Mouse (Mus musculus): ENCODE results near the gene Surf1. TPM values are rescaled to one million over a fixed set of nuclear protein-coding genes. Genes with fewer than 3 reads are reported as not detected.

Gene Surf1
- total and polyA plus RNA-seq, 2 experiments from 2014 or later = 72.3 to 106 TPM

- ATAC-seq (no peak), DNase-seq (no peak)
- Histone ChIP-seq H3K27me3 (ENCODE audit: insufficient read depth, low read length) (no peaks in the 10 kb centered on the region), H3K9ac (no peak overlapping the region), H3K36me3 (ENCODE audit: insufficient read depth) (peaks cover 36% of the 10 kb centered on the region), H3K9me3 (ENCODE audit: low read length) (no peaks in the 10 kb centered on the region), H3K4me3 (ENCODE audit: low read depth, low read length) (peak overlapping the region; percentile 71; the same call in 1 of the 2 replicates), H3K4me2 (ENCODE audit: low read depth) (peak overlapping the region; percentile 99), H3K4me1 (ENCODE audit: insufficient read depth) (peaks cover 28% of the 10 kb centered on the region), H3K27ac (ENCODE audit: low read depth, low read length) (no peak overlapping the region)
- 71% methylated on average over 5 of the region's 5 CpGs for WGBS
- TF ChIP-seq CTCF (IDR thresholded peaks at IDR 0.05; ENCODE audit: low read depth) = no peak
Measured at GRCm38 (mm10) chr2:26912253-26912770, 4.0 kb downstream of the Surf1 start.

DNA sequence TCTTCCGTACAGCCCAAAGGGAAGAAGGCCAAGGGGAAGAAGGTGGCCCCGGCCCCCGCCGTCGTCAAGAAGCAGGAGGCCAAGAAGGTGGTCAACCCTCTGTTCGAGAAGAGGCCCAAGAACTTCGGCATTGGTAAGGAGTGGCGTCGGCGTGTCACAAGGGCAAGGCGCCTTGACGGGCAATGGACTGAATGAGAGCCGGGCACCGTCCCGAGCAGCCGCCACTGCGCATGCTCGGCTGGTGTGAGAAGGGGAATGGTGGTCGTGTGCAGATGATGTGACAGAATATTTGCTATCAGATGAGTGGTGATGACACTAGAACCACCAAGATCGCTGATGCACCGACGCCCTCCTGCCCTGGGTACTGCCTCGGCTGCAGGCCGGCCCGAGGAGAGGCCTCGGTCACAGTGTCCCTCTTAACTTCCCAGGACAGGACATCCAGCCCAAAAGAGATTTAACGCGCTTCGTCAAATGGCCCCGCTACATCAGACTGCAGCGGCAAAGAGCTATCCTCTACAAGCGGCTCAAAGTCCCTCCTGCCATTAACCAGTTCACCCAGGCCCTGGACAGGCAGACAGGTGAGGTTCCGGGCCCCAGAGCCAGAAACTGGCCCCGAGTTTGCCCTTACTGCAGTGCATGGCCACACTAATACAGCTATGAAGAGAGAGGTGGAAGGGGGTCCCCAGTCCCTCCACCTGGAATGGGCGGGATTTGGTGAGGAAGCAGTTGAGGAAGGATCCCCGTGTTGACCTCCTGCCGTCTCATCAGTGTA, 5.2 kb downstream of the Surf1 start:
- Histone ChIP-seq H3K4me3 (ENCODE audit: low read depth, low read length) (peak overlapping the region; percentile 71), H3K9me3 (ENCODE audit: low read length) (no peaks in the 10 kb centered on the region), H3K36me3 (ENCODE audit: insufficient read depth) (peaks cover 47% of the 10 kb centered on the region), H3K27me3 (ENCODE audit: insufficient read depth, low read length) (no peaks in the 10 kb centered on the region), H3K27ac (ENCODE audit: low read depth, low read length) (peak overlapping the region; percentile 97), H3K4me2 (ENCODE audit: low read depth) (peak overlapping the region; percentile 99), H3K9ac (peak overlapping the region; percentile 94), H3K4me1 (ENCODE audit: insufficient read depth) (peaks cover 23% of the 10 kb centered on the region)
- peak; percentile 89 for DNase-seq
- under 1% methylated on average over 37 of the region's 37 CpGs for WGBS
- no peak for TF ChIP-seq CTCF (IDR thresholded peaks at IDR 0.05; ENCODE audit: low read depth)
- peak; percentile 77 for ATAC-seq

DNA sequence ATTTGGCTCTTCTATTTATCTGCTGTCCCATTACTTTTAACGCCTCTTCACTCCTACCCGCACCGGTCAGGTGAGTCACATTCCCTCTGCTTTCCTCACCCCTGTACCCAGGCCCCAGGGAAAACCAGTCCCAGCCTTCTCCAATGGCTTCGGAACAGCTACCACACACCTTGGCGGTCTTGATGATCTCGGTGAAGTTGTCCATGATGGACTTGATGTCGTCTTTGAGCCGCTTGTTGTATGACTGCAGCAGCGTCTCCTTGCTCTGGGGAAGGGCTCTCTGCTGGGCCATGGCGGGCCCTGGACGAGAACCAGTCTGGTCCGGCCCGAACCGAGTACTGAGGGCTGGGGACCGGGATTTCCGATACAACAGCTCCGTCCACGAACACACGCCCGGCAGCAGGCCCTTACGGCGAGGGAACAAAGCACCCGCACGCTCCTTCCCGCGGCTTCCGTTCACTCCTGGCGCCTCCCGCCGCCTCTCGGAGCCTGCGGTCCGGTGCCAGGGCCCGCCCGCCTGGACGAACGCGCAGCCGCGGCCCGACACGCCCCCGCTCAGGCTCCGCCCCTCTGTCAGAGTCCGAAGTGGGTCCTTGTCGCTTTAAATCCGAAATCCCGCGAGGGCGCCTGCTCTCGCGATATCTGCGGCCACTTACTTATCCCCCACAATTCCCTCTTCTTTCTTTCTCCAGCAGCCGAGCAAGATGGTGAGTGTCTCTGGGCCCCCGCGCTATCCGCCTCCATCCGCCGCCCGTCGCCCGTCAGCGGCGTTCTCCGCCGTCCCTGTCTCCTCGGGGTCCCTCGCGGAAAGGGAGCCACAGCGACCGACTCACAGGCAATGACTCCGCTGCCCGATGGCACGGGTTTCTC, 6.0 kb downstream of the Surf1 start, which contains the start of the genes Med22 and Rpl7a:
Gene Med22, minus strand, starts transcription at position 554 of the 870 bp plus-strand sequence.
Gene Rpl7a, plus strand, starts transcription at position 641 of the 870 bp plus-strand sequence.
- ATAC-seq (peak; percentile 93), DNase-seq (peak; percentile 99)
- H3K27ac ChIP-seq (ENCODE audit: low read depth, low read length) = peak within 1 kb of the TSS; percentile 97
- H3K9me3 ChIP-seq (ENCODE audit: low read length) = no peaks in the 10 kb centered on the region
- TF ChIP-seq CTCF (IDR thresholded peaks at IDR 0.05; ENCODE audit: low read depth) = no peak
- H3K4me2 ChIP-seq (ENCODE audit: low read depth) = peak within 1 kb of the TSS; percentile 99
- peak within 1 kb of the TSS; percentile 71 for H3K4me3 ChIP-seq (ENCODE audit: low read depth, low read length)
- H3K4me1 ChIP-seq (ENCODE audit: insufficient read depth) = peaks cover 22% of the 10 kb centered on the region
- peak within 1 kb of the TSS; percentile 94 for H3K9ac ChIP-seq
- WGBS = 2% methylated on average over 61 of the region's 74 CpGs
- H3K27me3 ChIP-seq (ENCODE audit: insufficient read depth, low read length) = no peaks in the 10 kb centered on the region
- peaks cover 56% of the 10 kb centered on the region for H3K36me3 ChIP-seq (ENCODE audit: insufficient read depth)

GRCm38 (mm10) chr2:26909387-26909784, 6.9 kb downstream of the Surf1 start:
- peak overlapping the region; percentile 94 for H3K9ac ChIP-seq
- peak overlapping the region; percentile 97; the same call in 1 of the 2 replicates for H3K27ac ChIP-seq (ENCODE audit: low read depth, low read length)
- H3K4me3 ChIP-seq (ENCODE audit: low read depth, low read length) = peak overlapping the region; percentile 71
- H3K36me3 ChIP-seq (ENCODE audit: insufficient read depth) = peaks cover 59% of the 10 kb centered on the region
- H3K4me1 ChIP-seq (ENCODE audit: insufficient read depth) = peaks cover 19% of the 10 kb centered on the region
- DNase-seq (no peak), ATAC-seq (no peak)
- TF ChIP-seq CTCF (IDR thresholded peaks at IDR 0.05; ENCODE audit: low read depth) = peak; percentile 52
- peak overlapping the region; percentile 76 for H3K4me2 ChIP-seq (ENCODE audit: low read depth)
- H3K27me3 ChIP-seq (ENCODE audit: insufficient read depth, low read length) = no peaks in the 10 kb centered on the region
- H3K9me3 ChIP-seq (ENCODE audit: low read length) = no peaks in the 10 kb centered on the region

GRCm38 (mm10) chr2:26908710-26909386, 7.5 kb downstream of the Surf1 start:
- TF ChIP-seq CTCF (IDR thresholded peaks at IDR 0.05; ENCODE audit: low read depth) = no peak
- Histone ChIP-seq H3K4me3 (ENCODE audit: low read depth, low read length) (peak overlapping the region; percentile 71), H3K4me1 (ENCODE audit: insufficient read depth) (peaks cover 20% of the 10 kb centered on the region), H3K9ac (peak overlapping the region; percentile 25; the same call in 1 of the 2 replicates), H3K27me3 (ENCODE audit: insufficient read depth, low read length) (no peaks in the 10 kb centered on the region), H3K36me3 (ENCODE audit: insufficient read depth) (peaks cover 57% of the 10 kb centered on the region), H3K9me3 (ENCODE audit: low read length) (no peaks in the 10 kb centered on the region), H3K27ac (ENCODE audit: low read depth, low read length) (no peak overlapping the region), H3K4me2 (ENCODE audit: low read depth) (peak overlapping the region; percentile 76)
- ATAC-seq (no peak), DNase-seq (no peak)
- 86% methylated on average over 18 of the region's 18 CpGs for WGBS

DNA sequence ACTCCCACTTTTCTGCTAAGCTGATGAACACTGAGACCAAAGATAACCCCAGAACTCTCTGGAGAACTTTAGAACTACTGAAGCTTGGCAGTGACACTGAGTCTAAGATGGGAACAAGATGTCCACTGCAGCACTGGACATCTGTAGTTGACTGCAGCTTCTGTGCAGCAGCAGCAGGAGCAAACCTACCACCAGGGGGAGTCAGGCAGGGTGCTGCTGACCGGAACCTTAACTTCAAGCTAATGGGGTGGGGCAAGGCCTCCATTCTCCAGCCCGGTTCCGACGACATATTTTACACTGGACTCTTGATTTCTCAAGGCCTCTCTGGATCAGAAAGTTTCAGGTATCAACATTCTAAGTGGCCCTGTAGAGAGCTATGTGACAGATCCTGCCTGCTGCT, 9.2 kb downstream of the Surf1 start:
- Histone ChIP-seq H3K4me3 (ENCODE audit: low read depth, low read length) (no peak overlapping the region), H3K4me2 (ENCODE audit: low read depth) (no peak overlapping the region), H3K27me3 (ENCODE audit: insufficient read depth, low read length) (no peaks in the 10 kb centered on the region), H3K36me3 (ENCODE audit: insufficient read depth) (peaks cover 40% of the 10 kb centered on the region), H3K9ac (no peak overlapping the region), H3K27ac (ENCODE audit: low read depth, low read length) (no peak overlapping the region), H3K9me3 (ENCODE audit: low read length) (no peaks in the 10 kb centered on the region), H3K4me1 (ENCODE audit: insufficient read depth) (peaks cover 24% of the 10 kb centered on the region)
- ATAC-seq (no peak), DNase-seq (no peak)
- 61% methylated on average over 4 of the region's 4 CpGs for WGBS
- peak; percentile 78 for TF ChIP-seq CTCF (IDR thresholded peaks at IDR 0.05; ENCODE audit: low read depth)

Measured in forebrain, postnatal 0 days (tissue).